Mouse (Mus musculus) thymus, adult 2 months (tissue): ENCODE measurements around the gene Olfr665.

Experiments used
- CTCF ChIP-seq: fragments of 200-500 bp; IDR thresholded peaks from 2 replicates; pipeline ENCODE4 v1.5.1; 2012; ENCODE audit warnings: mild to moderate bottlenecking, control low read depth, low read length, moderate library complexity, borderline replicate concordance; ENCODE audit not compliant: control insufficient read depth, poor library complexity, insufficient read depth; ENCODE audit errors: extremely low read depth
- POLR2A ChIP-seq: fragments of 200-500 bp; IDR thresholded peaks from 2 replicates; pipeline ENCODE4 v1.6.1; 2012; ENCODE audit warnings: mild to moderate bottlenecking, low read length, control low read depth, moderate library complexity; ENCODE audit not compliant: control insufficient read depth, poor library complexity, insufficient read depth; ENCODE audit errors: extremely low read depth

- TF ChIP-seq CTCF (no peak), POLR2A (no peak)
These were observed 20.1 kb upstream of the Olfr665 start for GRCm38 (mm10) chr7:104857683-104858082.
